Mouse (Mus musculus) olfactory bulb, adult 2 months (tissue): ENCODE results near the gene Clcc1.

Experiments used
- CTCF ChIP-seq: fragments of 200-500 bp; IDR thresholded peaks from 2 replicates; pipeline ENCODE4 v1.5.1; 2012; ENCODE audit warnings: low read depth, mild to moderate bottlenecking, low read length, moderate library complexity; ENCODE audit not compliant: insufficient read depth
- POLR2A ChIP-seq: fragments of 200-500 bp; IDR thresholded peaks from 2 replicates; pipeline ENCODE4 v1.6.1; 2012; ENCODE audit warnings: mild to moderate bottlenecking, low read depth, low read length, moderate library complexity; ENCODE audit not compliant: insufficient read depth

DNA sequence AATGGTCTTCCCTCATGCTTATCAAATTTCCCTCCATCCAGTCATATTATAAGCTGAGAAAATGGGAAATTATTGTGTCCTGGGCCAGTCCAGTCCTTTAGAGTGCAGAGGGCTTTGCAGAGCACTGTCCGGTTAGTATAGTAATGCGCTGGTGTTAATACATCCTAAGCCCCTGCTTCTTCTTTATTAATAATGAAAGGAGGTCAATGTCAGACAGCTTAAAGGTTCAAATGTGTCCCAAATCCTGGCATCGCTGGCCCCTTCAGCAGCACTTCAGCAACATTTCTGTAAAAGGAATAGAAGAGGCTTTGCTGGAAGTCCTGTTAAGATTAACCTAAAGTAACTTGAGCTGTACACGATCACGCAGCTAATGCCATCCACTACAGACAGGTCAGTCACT, 57.6 kb downstream of the Clcc1 start:
- no peak for TF ChIP-seq CTCF
- TF ChIP-seq POLR2A, result no peak
